Mouse (Mus musculus) regulatory T cell (primary cell): ENCODE results near the gene Evi5.

Experiments used
- in situ Hi-C: fragments of 300-600 bp; cut with MboI, MseI; formaldehyde crosslinking; loops from one replicate; pipeline ENCODE4 v1.15.1; 2025; ENCODE audit warnings: high pct_unique_total_duplicates

Gene Evi5

DNA sequence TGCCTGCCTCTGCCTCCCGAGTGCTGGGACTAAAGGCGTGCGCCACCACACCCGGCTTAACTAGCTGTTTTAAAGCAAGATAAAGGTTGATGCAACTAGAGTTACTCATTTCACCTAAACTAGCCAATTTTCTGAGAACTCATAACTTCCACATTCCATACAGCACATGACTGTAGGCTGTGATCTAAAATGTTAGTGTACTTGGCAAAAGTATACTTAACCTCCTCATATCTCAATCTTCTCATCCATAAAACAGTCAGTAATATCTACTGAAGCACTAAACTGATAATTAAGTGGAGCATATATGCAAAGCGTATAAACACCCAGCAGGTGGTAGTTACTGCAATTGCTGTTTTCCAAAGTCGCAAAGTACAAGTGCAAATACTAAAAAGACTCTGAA is 1.6 kb downstream of the Evi5 start:
- in situ Hi-C loops, result no loop called here

GRCm38 (mm10) chr5:107869701-107870100 is 5.2 kb downstream of the Evi5 start:
- in situ Hi-C loops, result no loop called here

DNA sequence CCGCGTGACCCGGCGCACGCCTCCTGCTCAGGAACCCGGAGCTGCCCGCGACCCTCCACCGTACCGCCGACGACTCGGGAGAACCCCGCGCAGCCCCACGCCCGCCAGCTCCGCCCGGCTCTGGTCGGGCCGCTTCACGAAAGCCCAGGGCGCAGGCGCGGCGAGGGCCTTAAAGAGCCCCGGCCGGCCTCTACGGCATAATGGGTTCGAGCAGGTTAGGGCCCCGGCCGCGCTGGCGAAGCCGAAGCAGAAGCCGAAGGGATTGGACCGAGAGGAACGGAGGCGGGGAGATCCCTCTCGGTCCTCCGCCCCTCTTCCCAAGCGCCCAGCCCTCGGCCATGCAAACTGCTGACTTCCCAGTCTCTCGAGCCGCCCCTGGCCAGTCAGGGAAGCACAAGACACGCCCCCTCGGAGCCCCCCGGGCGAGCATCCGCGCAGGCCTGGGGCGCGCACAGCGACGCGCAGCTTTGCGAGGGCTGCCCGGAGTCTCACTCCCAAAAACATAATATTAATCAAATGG is 5.9 kb downstream of the Evi5 start:
- in situ Hi-C loops, result no loop called here

GRCm38 (mm10) chr5:107867970-107868904 is 6.7 kb downstream of the Evi5 start:
- in situ Hi-C loops, result no loop called here

DNA sequence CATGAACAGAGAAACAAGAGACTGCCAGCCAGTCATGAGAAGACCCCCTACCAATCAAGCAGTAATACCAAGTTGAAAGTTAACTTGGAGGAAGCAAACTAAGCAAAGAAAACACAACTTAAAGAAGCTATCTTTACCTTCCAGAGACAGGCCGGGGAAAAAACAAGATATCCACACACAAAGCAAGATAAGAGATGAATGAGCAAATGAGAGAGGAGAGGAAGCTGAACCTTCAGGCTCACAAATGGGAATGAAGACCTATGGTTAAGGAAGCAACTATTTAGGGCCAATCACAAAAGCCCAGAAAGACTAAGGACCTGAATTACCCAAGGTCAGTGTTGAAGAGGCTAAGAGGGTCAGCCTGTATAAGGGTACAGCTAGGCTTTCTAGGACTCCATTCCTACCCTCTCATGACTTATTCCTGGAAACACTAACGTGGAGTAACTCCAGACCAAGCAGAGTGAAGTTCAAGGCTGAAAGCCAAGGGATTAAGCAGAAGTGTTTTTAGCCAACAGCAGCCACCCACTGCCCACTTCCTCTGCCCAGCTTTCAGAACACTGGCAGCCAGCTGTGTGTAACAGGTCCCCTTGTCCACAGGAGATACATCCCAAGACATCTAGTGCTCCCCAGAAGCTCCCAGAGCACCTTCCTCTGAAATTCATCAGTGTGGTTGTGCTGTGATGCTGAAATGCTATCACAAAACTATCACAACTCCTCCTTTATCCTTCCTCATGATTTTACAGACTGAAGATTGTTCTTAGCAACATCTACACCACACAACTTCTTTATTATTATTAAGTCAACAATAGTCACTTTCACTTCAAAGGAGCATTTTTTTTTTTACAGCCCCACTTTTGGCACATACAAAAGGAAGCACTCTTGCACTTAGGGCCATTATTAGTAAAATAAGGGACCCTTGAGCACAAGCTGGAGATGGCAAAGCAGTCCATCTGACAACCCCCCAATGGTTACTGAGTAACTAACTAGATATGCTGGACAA is 8.5 kb downstream of the Evi5 start:
- in situ Hi-C loops, result no loop called here

GRCm38 (mm10) chr5:107863971-107864370 is 10.9 kb downstream of the Evi5 start:
- in situ Hi-C loops, result no loop called here

GRCm38 (mm10) chr5:107858963-107859362 is 15.9 kb downstream of the Evi5 start:
- in situ Hi-C loops, result no loop called here

- in situ Hi-C loops, result no loop called here
These were observed 19.4 kb downstream of the Evi5 start for GRCm38 (mm10) chr5:107855546-107855945.

GRCm38 (mm10) chr5:107854556-107854955 is 20.4 kb downstream of the Evi5 start:
- in situ Hi-C loops, result no loop called here

DNA sequence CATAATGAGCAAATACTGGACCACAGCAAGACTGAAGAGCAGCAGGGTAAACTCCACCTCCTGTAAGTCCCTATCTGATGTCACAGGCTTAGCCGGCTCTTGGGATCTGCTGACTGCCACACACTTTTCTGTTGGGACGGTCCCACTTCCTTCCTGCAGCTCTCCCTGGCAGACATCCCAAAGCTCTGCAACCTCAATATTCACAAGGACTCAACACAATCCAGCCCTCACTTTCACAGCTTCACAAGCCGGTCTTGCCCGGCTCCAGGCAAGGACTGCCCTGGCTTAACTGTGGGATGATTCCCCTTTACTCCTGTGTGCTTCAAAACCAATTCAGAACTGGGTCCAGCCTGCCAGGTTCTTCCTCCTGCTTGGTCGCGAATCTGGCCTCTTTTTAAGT is 21.1 kb downstream of the Evi5 start:
- in situ Hi-C loops, result no loop called here

- in situ Hi-C loops, result no loop called here
These were observed 25.9 kb downstream of the Evi5 start for GRCm38 (mm10) chr5:107848964-107849363.

- in situ Hi-C loops, result no loop called here
These were observed 27.1 kb downstream of the Evi5 start for GRCm38 (mm10) chr5:107847817-107848216.

- in situ Hi-C loops, result no loop called here
These were observed 27.6 kb downstream of the Evi5 start for GRCm38 (mm10) chr5:107847349-107847748.

GRCm38 (mm10) chr5:107840549-107841238 is 34.2 kb downstream of the Evi5 start:
- in situ Hi-C loops, result loop anchor here (5.0 kb wide), 1 partner anchor 43 kb away; no protein-coding TSS in a partner anchor

DNA sequence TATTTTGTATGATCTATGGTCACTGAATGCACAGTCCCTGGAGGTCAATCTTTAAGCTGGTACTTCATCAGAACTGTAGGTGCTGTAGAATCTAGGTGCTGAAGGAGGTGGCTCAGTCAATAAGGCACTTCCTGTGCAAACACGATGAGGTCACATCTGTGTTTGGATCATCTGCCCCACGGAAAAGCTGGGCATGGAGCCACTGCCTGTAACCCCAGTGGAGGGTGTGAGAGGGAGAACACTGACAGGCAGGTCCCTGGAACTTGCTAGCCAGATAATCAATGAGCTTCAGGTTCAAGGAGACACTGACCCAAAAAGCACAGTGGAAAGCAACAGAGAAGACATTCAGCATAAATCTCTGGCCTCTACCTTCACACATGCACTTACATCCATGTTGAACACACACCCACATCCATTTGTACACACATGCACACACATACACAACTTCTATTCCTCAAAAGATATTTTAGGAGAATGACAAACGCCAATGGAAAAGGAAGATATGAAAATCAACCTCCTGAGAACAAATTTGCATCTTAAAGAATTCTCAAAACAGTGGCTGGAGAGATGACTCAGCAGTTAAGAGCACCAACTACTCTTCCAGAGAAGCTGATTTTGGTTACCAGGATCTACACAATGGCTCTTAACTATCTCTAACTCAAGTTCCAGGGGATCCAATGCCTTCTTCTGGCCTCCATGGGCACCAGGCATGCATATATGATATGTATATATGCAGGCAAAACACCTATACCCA is 35.8 kb downstream of the Evi5 start:
- in situ Hi-C loops, result no loop called here

- in situ Hi-C loops, result no loop called here
These were observed 40.6 kb downstream of the Evi5 start for GRCm38 (mm10) chr5:107834287-107834686.

- in situ Hi-C loops, result no loop called here
These were observed 43.6 kb downstream of the Evi5 start for GRCm38 (mm10) chr5:107831351-107831750.

DNA sequence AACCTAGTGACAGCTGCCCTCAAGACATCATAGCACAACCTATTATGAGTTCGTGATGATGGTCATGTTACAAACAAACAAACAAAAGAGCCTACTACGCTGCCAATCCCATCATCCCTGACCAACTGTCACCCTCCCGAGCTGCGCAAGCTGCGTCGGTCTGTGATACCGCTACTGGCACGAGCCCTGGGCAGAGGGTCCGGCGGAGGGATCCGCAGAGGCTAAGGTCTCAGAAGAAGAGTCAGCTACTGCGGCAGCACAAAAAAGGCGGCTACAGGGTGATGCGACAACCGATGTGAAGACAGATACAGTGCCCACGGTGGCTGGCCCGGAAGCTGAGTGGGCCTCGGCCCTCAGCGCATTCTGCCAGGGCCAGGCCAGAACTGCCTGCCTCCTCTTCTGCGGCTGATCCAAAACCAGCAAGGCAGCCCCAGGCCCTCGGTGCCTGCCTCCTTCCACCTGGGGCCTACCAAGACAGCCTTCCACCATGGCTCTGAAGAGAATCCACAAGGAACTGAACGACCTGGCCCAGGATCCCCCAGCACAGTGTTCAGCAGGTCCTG is 44.8 kb downstream of the Evi5 start, which contains the start of gene Ube2d2b:
Gene Ube2d2b, plus strand, starts transcription at position 102 of the 563 bp plus-strand sequence.
- in situ Hi-C loops, result no loop called here

- in situ Hi-C loops, result no loop called here
These were observed 52.4 kb downstream of the Evi5 start for GRCm38 (mm10) chr5:107822521-107822920.

DNA sequence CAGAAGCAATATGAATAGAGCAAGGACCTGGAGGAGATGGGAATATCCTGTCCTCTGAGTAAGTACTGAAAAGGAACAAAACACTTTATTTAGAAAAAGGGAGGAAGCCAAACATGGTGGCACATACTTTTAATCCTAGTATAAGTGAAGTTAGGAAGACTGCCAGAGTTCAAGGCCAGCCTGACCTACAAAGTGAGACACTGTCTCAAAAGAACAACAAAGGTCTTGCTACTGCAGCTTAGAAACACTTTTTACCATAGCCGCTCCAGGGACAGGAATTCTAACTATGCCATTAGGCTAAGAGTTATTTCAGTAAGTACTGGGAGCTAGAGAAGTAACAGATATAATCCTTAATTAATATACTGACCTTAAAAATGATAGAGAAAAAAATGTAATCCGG is 60.3 kb downstream of the Evi5 start:
- in situ Hi-C loops, result no loop called here
